Mouse (Mus musculus): ENCODE data around the gene Tardbp.

- TF ChIP-seq CTCF (IDR thresholded peaks at IDR 0.05; ENCODE audit: borderline replicate concordance, insufficient read depth, low read length): no peak
- no peak for TF ChIP-seq POLR2A (IDR thresholded peaks at IDR 0.05; ENCODE audit: low read depth, low read length)
These were observed 48.2 kb upstream of the Tardbp start for GRCm38 (mm10) chr4:148675043-148675442.
